Mouse (Mus musculus) midbrain, embryonic 15.5 days (tissue): ENCODE data around the gene Ehbp1. TPM values are rescaled to one million over a fixed set of nuclear protein-coding genes. Genes with fewer than 3 reads are reported as not detected.

Source experiments
- ATAC-seq: fragments of 200-750 bp; cut with Nextera tagmentation; replicated peaks from 2 replicates; pipeline ENCODE4 v1.8.0; 2017; ENCODE audit warnings: moderate TSS enrichment
- H3K27ac ChIP-seq: fragments of 300-500 bp; sonication (generic); 2 replicates; pipeline ENCODE4 v1.5.1; 2015; ENCODE audit warnings: mild to moderate bottlenecking, inconsistent platforms
- H3K27me3 ChIP-seq: fragments of 300-500 bp; sonication (generic); replicated peaks from 2 replicates; pipeline ENCODE4 v1.6.1; 2015; ENCODE audit warnings: inconsistent platforms
- H3K36me3 ChIP-seq: fragments of 300-500 bp; sonication (generic); replicated peaks from 2 replicates; pipeline ENCODE4 v1.6.1; 2015; ENCODE audit warnings: inconsistent platforms
- H3K4me1 ChIP-seq: fragments of 300-500 bp; sonication (generic); 2 replicates; pipeline ENCODE4 v1.6.1; 2015; ENCODE audit warnings: inconsistent platforms
- H3K4me2 ChIP-seq: fragments of 300-500 bp; sonication (generic); 2 replicates; pipeline ENCODE4 v1.6.1; 2015; ENCODE audit warnings: inconsistent platforms, mild to moderate bottlenecking, moderate library complexity
- H3K4me3 ChIP-seq: fragments of 300-500 bp; sonication (generic); 2 replicates; pipeline ENCODE4 v1.5.1; 2015; ENCODE audit warnings: mild to moderate bottlenecking, inconsistent platforms
- H3K9ac ChIP-seq: fragments of 300-500 bp; sonication (generic); 2 replicates; pipeline ENCODE4 v1.6.1; 2015; ENCODE audit warnings: mild to moderate bottlenecking, inconsistent platforms
- H3K9me3 ChIP-seq: fragments of 300-500 bp; sonication (generic); 2 replicates; pipeline ENCODE4 v1.6.1; 2016; ENCODE audit warnings: inconsistent platforms
- WGBS: fragments of 180-500 bp; shearing (Covaris S2); methylation state at CpG from one replicate; pipeline ENCODE4 v1.1.7; 2015; ENCODE audit warnings: mixed read lengths; 5-methylcytosine and 5-hydroxymethylcytosine counted together
- polyA plus RNA-seq: library from polyadenylated mRNA; unstranded; fragments of >200 nt; fragmentation: Nextera tagmentation; extraction: Ambion mirVana; gene quantifications from 2 replicates; pipeline ENCODE4 v1.2.1, GENCODE M21; 2015

Gene Ehbp1
- 23.2 and 26.1 TPM in 2 replicates for polyA plus RNA-seq

GRCm38 (mm10) chr11:22342242-22343207, at the start of gene Ehbp1:
Gene Ehbp1, minus strand, starts transcription at chr11:22342292.
- Histone ChIP-seq H3K4me3 (no peak within 1 kb of the TSS), H3K27me3 (no peaks in the 10 kb centered on the region), H3K27ac (no peak within 1 kb of the TSS), H3K36me3 (no peaks in the 10 kb centered on the region), H3K9me3 (no peaks in the 10 kb centered on the region), H3K4me2 (no peak within 1 kb of the TSS), H3K9ac (no peak within 1 kb of the TSS), H3K4me1 (peaks cover 2% of the 10 kb centered on the region)
- 69% methylated on average over 2 of the region's 2 CpGs for WGBS
- ATAC-seq, result no peak

GRCm38 (mm10) chr11:22387472-22388098, 45.5 kb upstream of the Ehbp1 start:
- Histone ChIP-seq H3K4me2 (no peak overlapping the region), H3K27ac (no peak overlapping the region), H3K9me3 (no peaks in the 10 kb centered on the region), H3K4me1 (no peaks in the 10 kb centered on the region), H3K4me3 (no peak overlapping the region), H3K9ac (no peak overlapping the region), H3K36me3 (no peaks in the 10 kb centered on the region), H3K27me3 (no peaks in the 10 kb centered on the region)
- 87% methylated on average over 6 of the region's 6 CpGs for WGBS
- no peak for ATAC-seq

- no peak overlapping the region for H3K27ac ChIP-seq
- no peaks in the 10 kb centered on the region for H3K9me3 ChIP-seq
- H3K4me1 ChIP-seq, result no peaks in the 10 kb centered on the region
- WGBS, result 89% methylated on average over 1 of the region's 1 CpGs
- H3K36me3 ChIP-seq, result no peaks in the 10 kb centered on the region
- H3K4me2 ChIP-seq, result no peak overlapping the region
- no peak for ATAC-seq
- no peak overlapping the region for H3K4me3 ChIP-seq
- H3K27me3 ChIP-seq, result no peaks in the 10 kb centered on the region
- no peak overlapping the region for H3K9ac ChIP-seq
Measured at GRCm38 (mm10) chr11:22383532-22383931, 41.4 kb upstream of the Ehbp1 start.

- Histone ChIP-seq H3K36me3 (no peaks in the 10 kb centered on the region), H3K27me3 (no peaks in the 10 kb centered on the region), H3K4me1 (no peaks in the 10 kb centered on the region), H3K4me3 (no peak overlapping the region), H3K4me2 (no peak overlapping the region), H3K27ac (no peak overlapping the region), H3K9me3 (no peaks in the 10 kb centered on the region), H3K9ac (no peak overlapping the region)
- WGBS, result 59% methylated on average over 2 of the region's 2 CpGs
- ATAC-seq, result peak; percentile 60
Measured at GRCm38 (mm10) chr11:22374811-22375210, 32.7 kb upstream of the Ehbp1 start.

- WGBS, result 85% methylated on average over 3 of the region's 3 CpGs
Measured at GRCm38 (mm10) chr11:22373290-22373674, 31.2 kb upstream of the Ehbp1 start.

GRCm38 (mm10) chr11:22372609-22373289, 30.7 kb upstream of the Ehbp1 start:
- Histone ChIP-seq H3K27me3 (no peaks in the 10 kb centered on the region), H3K9ac (no peak overlapping the region), H3K27ac (no peak overlapping the region), H3K4me1 (no peaks in the 10 kb centered on the region), H3K9me3 (no peaks in the 10 kb centered on the region), H3K4me3 (no peak overlapping the region), H3K36me3 (no peaks in the 10 kb centered on the region), H3K4me2 (no peak overlapping the region)
- ATAC-seq, result no peak
- 95% methylated on average over 1 of the region's 1 CpGs for WGBS

More at GRCm38 (mm10) chr11:22373290-22373674, 31.2 kb upstream of the Ehbp1 start:
- H3K4me3 ChIP-seq, result no peak overlapping the region
- no peaks in the 10 kb centered on the region for H3K36me3 ChIP-seq
- H3K9me3 ChIP-seq, result no peaks in the 10 kb centered on the region
- no peak overlapping the region for H3K9ac ChIP-seq
- no peak overlapping the region for H3K27ac ChIP-seq
- H3K4me2 ChIP-seq, result no peak overlapping the region
- no peak for ATAC-seq
- H3K27me3 ChIP-seq, result no peaks in the 10 kb centered on the region
- no peaks in the 10 kb centered on the region for H3K4me1 ChIP-seq

- Histone ChIP-seq H3K27me3 (no peaks in the 10 kb centered on the region), H3K4me2 (no peak overlapping the region), H3K36me3 (no peaks in the 10 kb centered on the region), H3K27ac (no peak overlapping the region), H3K9ac (no peak overlapping the region), H3K9me3 (no peaks in the 10 kb centered on the region), H3K4me3 (no peak overlapping the region), H3K4me1 (no peaks in the 10 kb centered on the region)
- 79% methylated on average over 2 of the region's 2 CpGs for WGBS
- ATAC-seq, result no peak
Measured at GRCm38 (mm10) chr11:22369841-22370240, 27.7 kb upstream of the Ehbp1 start.

- Histone ChIP-seq H3K36me3 (no peaks in the 10 kb centered on the region), H3K9me3 (no peaks in the 10 kb centered on the region), H3K9ac (no peak overlapping the region), H3K27me3 (no peaks in the 10 kb centered on the region), H3K4me3 (no peak overlapping the region), H3K27ac (no peak overlapping the region), H3K4me1 (no peaks in the 10 kb centered on the region), H3K4me2 (no peak overlapping the region)
- no peak for ATAC-seq
- WGBS, result 88% methylated on average over 3 of the region's 3 CpGs
Measured at GRCm38 (mm10) chr11:22368621-22369020, 26.5 kb upstream of the Ehbp1 start.

GRCm38 (mm10) chr11:22366486-22366885, 24.4 kb upstream of the Ehbp1 start:
- H3K4me3 ChIP-seq, result no peak overlapping the region
- ATAC-seq, result no peak
- no peak overlapping the region for H3K4me2 ChIP-seq
- no peaks in the 10 kb centered on the region for H3K36me3 ChIP-seq
- WGBS, result 89% methylated on average over 2 of the region's 2 CpGs
- no peaks in the 10 kb centered on the region for H3K9me3 ChIP-seq
- no peaks in the 10 kb centered on the region for H3K4me1 ChIP-seq
- H3K27ac ChIP-seq, result no peak overlapping the region
- no peaks in the 10 kb centered on the region for H3K27me3 ChIP-seq
- no peak overlapping the region for H3K9ac ChIP-seq

- no peak overlapping the region for H3K9ac ChIP-seq
- H3K4me3 ChIP-seq, result no peak overlapping the region
- ATAC-seq, result no peak
- WGBS, result 91% methylated on average over 6 of the region's 6 CpGs
- no peaks in the 10 kb centered on the region for H3K27me3 ChIP-seq
- no peak overlapping the region for H3K27ac ChIP-seq
- H3K9me3 ChIP-seq, result no peaks in the 10 kb centered on the region
- H3K36me3 ChIP-seq, result no peaks in the 10 kb centered on the region
- 0 out of 2 replicates have a peak, but pooled peaks cover under 1% of the 10 kb centered on the region for H3K4me1 ChIP-seq
- no peak overlapping the region for H3K4me2 ChIP-seq
Measured at GRCm38 (mm10) chr11:22353962-22354621, 12.0 kb upstream of the Ehbp1 start.

- no peaks in the 10 kb centered on the region for H3K27me3 ChIP-seq
- H3K9ac ChIP-seq, result no peak overlapping the region
- no peaks in the 10 kb centered on the region for H3K36me3 ChIP-seq
- peaks cover 18% of the 10 kb centered on the region for H3K4me1 ChIP-seq
- no peak for ATAC-seq
- 73% methylated on average over 2 of the region's 2 CpGs for WGBS
- no peak overlapping the region for H3K4me2 ChIP-seq
- H3K9me3 ChIP-seq, result no peaks in the 10 kb centered on the region
- no peak overlapping the region for H3K4me3 ChIP-seq
- no peak overlapping the region for H3K27ac ChIP-seq
Measured at GRCm38 (mm10) chr11:22349945-22350344, 7.9 kb upstream of the Ehbp1 start.

GRCm38 (mm10) chr11:22348536-22348910, 6.4 kb upstream of the Ehbp1 start:
- H3K27ac ChIP-seq, result 0 out of 2 replicates have a peak overlapping the region, but pooled peaks have one; percentile 20
- H3K27me3 ChIP-seq, result no peaks in the 10 kb centered on the region
- no peak overlapping the region for H3K4me2 ChIP-seq
- H3K4me1 ChIP-seq, result peaks cover 18% of the 10 kb centered on the region
- H3K4me3 ChIP-seq, result no peak overlapping the region
- no peaks in the 10 kb centered on the region for H3K36me3 ChIP-seq
- no peaks in the 10 kb centered on the region for H3K9me3 ChIP-seq
- 0% methylated on average over 1 of the region's 1 CpGs for WGBS
- peak; percentile 97 for ATAC-seq
- H3K9ac ChIP-seq, result no peak overlapping the region
